Mouse (Mus musculus): ENCODE measurements around the gene Elf5.

Elf5 gene

DNA sequence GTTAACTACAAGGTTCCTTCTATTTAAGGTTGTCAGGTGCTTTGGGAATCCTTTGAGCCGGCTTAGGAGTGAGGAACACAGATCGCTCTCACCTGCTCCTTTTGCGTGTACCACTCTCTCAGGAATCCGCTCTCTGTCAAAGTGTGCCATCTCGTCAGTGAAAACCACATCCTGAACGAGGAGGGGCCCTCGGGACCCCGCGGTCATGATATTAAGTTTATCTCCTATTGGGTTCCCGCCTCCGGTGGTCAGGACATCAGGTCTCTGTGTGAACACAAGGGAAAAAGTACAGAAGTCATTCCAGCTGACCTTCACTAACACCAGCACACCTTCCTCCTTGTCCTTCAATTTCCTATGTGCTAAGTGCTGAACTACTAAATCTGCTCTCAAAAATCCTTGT lies 65.2 kb downstream of the Elf5 start:
- no peak for DNase-seq (ENCODE audit: low spot score in 2 of 2)

GRCm38 (mm10) chr2:103477456-103477855 lies 66.0 kb downstream of the Elf5 start:
- DNase-seq (ENCODE audit: low spot score in 2 of 2), result no peak

DNA sequence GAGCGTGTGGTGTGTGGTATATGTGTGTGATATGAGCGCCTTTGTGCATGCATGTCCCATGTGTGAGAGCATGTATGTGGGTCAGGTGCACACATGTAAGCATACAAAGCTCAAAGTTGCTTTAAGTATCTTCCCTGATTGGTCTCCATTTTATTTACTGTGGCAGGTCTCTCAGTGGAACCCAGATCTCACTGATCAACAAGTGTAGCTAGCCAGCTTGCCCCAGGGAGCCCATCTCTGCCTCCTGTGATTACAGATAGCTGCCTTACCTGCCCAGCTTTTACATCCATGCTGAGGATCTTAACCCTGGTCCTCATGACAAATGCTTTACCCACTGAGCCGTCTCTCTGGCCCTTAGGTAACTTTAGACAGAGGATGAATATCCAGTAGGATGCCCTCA lies 66.8 kb downstream of the Elf5 start:
- DNase-seq (ENCODE audit: low spot score in 2 of 2), result no peak

GRCm38 (mm10) chr2:103480240-103480639 lies 68.8 kb downstream of the Elf5 start:
- DNase-seq (ENCODE audit: low spot score in 2 of 2), result no peak

DNA sequence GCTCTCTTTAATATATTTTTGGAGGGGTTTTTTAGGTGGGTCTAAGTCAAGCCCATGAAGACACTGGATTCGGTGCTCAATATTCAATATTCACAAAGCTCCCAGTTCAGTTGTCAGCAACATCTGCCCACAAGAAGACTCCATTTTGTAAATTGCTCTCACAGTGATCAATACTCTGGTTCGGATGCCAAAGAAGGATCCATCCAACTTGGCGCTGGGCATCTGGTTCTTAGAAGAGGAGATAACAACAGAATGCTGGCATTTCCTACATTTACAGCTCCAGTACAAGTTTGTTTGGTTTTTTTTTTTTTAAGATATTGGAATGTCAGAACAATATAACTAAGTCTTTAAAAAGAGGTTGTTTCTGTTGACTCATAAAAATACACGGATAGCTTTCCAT lies 69.4 kb downstream of the Elf5 start:
- no peak for DNase-seq (ENCODE audit: low spot score in 2 of 2)

- no peak for DNase-seq (ENCODE audit: low spot score in 2 of 2)
Measured at GRCm38 (mm10) chr2:103481314-103482231, 70.1 kb downstream of the Elf5 start.

DNA sequence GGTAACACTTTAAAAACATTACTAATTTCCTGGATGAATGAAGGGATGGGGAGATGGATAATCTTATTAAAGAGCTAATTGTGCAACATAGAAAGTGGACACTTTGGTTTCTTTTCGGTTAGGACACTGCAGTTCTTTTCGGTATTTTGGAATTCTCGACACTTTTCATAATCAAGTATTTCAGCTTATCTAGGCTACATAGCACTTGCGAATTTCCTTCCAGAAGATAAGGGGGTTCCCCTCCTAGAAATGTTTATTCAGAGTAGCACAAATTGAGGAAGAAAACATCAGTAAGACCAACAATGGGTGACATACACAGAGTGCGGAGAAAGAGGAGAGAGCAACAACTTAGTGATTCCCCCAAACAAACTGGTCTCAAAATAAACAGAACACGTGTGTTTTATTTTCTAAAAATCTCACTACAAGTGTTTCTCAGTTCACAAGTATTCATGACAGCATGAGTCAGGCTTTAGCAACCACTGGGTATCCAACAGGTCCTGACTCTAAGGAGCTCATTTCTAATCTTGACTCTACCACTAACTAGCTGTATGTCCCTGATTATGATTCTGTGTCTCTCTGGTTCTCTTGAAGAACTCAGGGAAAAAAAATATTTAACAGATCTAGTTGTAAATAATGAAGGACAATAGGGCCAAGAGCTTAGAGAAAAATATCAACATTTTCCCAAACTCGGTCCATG lies 71.9 kb downstream of the Elf5 start:
- DNase-seq (ENCODE audit: low spot score in 2 of 2), result no peak

- no peak for DNase-seq (ENCODE audit: low spot score in 2 of 2)
Measured at GRCm38 (mm10) chr2:103483986-103484520, 72.6 kb downstream of the Elf5 start.

DNA sequence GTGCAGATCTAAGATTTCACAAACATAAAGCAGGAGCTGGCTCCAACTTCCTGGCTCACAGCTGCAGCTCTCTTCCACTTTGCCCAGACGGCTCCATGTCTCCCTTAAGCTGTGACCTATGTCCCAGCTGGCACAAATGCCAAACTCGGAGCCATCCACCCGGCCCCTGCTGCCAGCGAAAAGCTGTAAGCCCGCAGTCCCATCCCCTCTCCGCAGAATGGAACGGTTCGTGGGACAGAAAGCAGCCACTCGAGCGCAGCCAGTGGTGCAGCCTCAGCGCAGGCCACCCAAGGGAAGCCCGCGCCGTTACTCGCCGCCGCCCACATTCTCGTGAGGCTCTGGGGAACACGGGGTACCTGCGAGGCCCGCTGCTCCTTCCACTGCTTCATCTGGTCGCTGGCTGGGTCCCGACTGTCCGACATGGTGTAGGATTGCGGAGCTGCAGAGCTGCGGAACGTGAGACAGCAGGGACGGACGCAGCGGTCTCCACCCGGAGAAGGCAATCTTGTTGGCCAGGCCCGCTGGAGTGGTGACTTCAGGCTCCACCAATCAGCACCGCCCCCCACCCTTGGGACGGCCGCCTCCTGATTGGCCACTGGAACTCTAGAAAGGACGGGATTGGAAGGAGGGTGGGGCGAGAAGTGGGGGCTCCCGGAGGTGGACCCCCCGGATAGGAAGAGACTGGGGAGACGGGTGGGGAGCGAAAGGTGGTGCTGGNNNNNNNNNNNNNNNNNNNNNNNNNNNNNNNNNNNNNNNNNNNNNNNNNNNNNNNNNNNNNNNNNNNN lies 73.3 kb downstream of the Elf5 start, which contains the start of gene Cat:
Gene Cat, minus strand, starts transcription at position 544 of the 785 bp plus-strand sequence.
- DNase-seq (ENCODE audit: low spot score in 2 of 2), result peak; percentile 95 to 97

DNA sequence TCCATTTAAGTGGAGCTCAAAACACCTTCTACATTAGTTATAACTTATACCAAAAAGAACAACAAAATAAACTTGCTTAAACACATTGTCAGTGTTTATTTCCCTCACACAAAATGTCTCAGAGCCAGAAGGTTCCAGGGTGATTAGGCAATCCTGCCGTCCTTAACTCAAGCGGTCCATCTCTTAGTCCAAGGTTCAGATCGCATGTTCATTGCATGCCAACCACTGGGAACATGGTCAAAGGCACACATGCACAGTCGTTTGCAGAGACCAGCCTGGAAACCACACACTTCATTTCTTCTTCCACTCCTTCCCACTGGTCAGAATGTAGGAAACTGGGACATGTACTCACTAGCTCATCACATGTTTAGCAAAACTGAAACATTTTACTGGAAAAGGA lies 81.0 kb downstream of the Elf5 start:
- DNase-seq (ENCODE audit: low spot score in 2 of 2), result no peak

- no peak for DNase-seq (ENCODE audit: low spot score in 2 of 2)
Measured at GRCm38 (mm10) chr2:103493827-103494226, 82.3 kb downstream of the Elf5 start.

DNA sequence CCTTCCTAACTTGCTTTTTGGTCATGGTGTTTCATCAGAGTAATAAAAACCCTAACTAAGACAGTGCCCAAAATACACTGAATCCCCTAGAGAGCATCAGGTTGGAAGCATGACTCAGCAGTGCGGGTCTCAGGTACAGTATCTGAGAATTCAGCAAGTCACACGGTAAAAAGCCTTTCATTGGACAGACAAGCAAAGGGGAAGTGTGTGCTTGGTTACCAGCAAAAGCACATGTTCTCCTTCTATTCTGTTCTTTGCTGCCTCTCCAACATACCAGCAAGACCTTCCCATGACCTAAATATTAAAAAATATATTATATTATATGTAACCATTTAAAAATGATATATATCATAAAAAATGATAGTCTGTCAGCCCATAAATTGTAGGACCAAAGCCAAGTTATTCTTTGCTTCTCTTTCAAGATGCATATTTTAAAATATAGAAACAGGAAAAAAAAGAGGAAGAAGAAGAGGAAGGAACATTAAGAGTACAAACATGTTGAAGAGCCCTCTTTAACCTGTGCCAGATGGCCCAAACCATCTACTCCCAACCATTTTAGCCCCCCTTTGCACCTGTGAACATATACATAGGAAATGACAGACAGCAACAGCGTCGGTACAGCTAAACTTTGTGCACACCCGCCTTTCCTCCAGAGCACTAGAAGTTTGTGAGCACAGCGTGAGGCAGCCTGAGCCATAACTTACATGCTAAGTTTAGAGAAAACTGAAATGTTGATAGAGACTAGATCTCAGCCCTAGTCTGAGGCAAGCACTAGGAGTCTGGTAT lies 84.3 kb downstream of the Elf5 start:
- DNase-seq (ENCODE audit: low spot score in 2 of 2), result no peak

Data from frontal cortex, postnatal 36 days (tissue).